In the genomic region with DNA sequence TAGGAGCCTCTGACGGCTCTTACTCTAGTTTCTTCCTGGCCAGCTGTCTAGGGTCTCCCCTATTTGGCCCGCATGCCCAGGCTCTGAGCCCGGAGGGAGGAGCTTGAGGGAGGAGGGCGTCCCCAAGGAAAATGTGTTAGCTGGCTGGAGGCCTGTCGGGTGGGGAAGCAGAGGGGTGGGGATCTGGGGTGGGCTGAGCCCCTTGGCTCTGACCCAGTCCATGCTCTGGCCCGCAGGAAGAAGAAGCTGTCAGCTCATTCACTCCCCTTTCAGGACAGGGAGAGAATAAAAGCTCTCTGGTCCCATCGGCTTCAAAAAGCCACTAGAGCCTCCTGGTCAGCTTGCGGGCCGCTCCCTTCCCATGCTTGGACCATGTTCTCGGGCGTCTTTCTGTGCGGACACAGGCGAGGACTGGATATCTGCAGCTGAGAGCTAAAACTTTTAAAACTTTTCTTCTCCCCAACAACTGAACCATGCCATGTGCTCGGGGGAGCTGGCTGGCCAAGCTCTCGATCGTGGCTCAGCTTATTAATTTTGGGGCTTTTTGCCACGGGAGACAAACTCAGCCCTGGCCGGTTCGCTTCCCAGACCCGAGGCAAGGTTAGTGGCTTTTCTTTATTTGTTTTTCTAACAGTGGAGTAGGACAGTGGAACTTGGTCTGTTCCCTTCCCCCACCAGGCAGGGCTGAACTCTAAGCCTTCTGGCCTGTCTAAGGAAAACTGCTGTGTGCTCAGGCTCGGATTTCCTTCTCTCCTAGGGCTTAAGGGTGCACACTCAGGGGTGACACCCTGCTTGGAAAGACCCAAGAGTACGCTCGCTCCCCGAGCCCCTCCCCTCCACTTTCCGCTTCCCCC, we compare ENCODE assay signal across 8 mouse cellular contexts. TPM values are rescaled to one million over a fixed set of nuclear protein-coding genes. Genes with fewer than 3 reads are reported as not detected.
DNase-seq lines count a peak whose midpoint lies in the region; ATAC-seq and TF ChIP-seq lines count a peak whose summit lies in the region.

TSS of gene Adamts12 (plus strand) at position 233 of the 854 bp plus-strand sequence.

- 0 out of 2 replicates have a peak within 1 kb of the TSS, but pooled peaks have one; percentile 27 for H3K27ac ChIP-seq in hindbrain, embryonic 11.5 days (ENCODE audit: low read depth, low read length)
- peak within 1 kb of the TSS; percentile 91 for H3K27ac ChIP-seq in limb, embryonic 14.5 days (replicated peaks; ENCODE audit: low read depth, low read length)
- H3K27ac ChIP-seq in midbrain, embryonic 15.5 days, result peak within 1 kb of the TSS; percentile 42

- peak within 1 kb of the TSS; percentile 37 for H3K4me2 ChIP-seq in hindbrain, embryonic 11.5 days (replicated peaks; ENCODE audit: low read depth, low read length)
- peak within 1 kb of the TSS; percentile 72 for H3K4me2 ChIP-seq in limb, embryonic 14.5 days (replicated peaks; ENCODE audit: low read depth, low read length, severe bottlenecking)
- H3K4me2 ChIP-seq in midbrain, embryonic 15.5 days, result peak within 1 kb of the TSS; percentile 47

- no peaks in the 10 kb centered on the region for H3K36me3 ChIP-seq in hindbrain, embryonic 11.5 days (ENCODE audit: control insufficient read depth, insufficient read depth, low read length)
- H3K36me3 ChIP-seq in limb, embryonic 14.5 days (ENCODE audit: control insufficient read depth, insufficient read depth, low read length), result no peaks in the 10 kb centered on the region
- no peaks in the 10 kb centered on the region for H3K36me3 ChIP-seq in midbrain, embryonic 15.5 days (replicated peaks)

- 2% methylated on average over 25 of the region's 25 CpGs for WGBS in hindbrain, embryonic 11.5 days
- under 1% methylated on average over 24 of the region's 25 CpGs for WGBS in limb, embryonic 14.5 days
- 2% methylated on average over 23 of the region's 25 CpGs for WGBS in midbrain, embryonic 15.5 days

- H3K4me1 ChIP-seq in hindbrain, embryonic 11.5 days (replicated peaks; ENCODE audit: control insufficient read depth, insufficient read depth, low read length), result peaks cover 2% of the 10 kb centered on the region
- H3K4me1 ChIP-seq in limb, embryonic 14.5 days (ENCODE audit: control insufficient read depth, insufficient read depth, low read length), result peaks cover 37% of the 10 kb centered on the region
- peaks cover 22% of the 10 kb centered on the region for H3K4me1 ChIP-seq in midbrain, embryonic 15.5 days

- peak; percentile 81 for ATAC-seq in hindbrain, embryonic 11.5 days (ENCODE audit: low FRiP score)
- peak; percentile 82 for ATAC-seq in limb, embryonic 14.5 days (ENCODE audit: low FRiP score, low read depth)
- peak; percentile 79 for ATAC-seq in midbrain, embryonic 15.5 days (replicated peaks)

- no peaks in the 10 kb centered on the region for H3K9me3 ChIP-seq in hindbrain, embryonic 11.5 days (ENCODE audit: control insufficient read depth, low read length)
- no peaks in the 10 kb centered on the region for H3K9me3 ChIP-seq in limb, embryonic 14.5 days (ENCODE audit: control insufficient read depth, low read length)
- H3K9me3 ChIP-seq in midbrain, embryonic 15.5 days, result no peaks in the 10 kb centered on the region

- H3K4me3 ChIP-seq in hindbrain, embryonic 11.5 days (ENCODE audit: low read depth, low read length), result peak within 1 kb of the TSS; percentile 10
- H3K4me3 ChIP-seq in limb, embryonic 14.5 days (replicated peaks; ENCODE audit: low read length), result peak within 1 kb of the TSS; percentile 45
- H3K4me3 ChIP-seq in midbrain, embryonic 15.5 days, result peak within 1 kb of the TSS; percentile 26

- H3K27me3 ChIP-seq in hindbrain, embryonic 11.5 days (ENCODE audit: control insufficient read depth, insufficient read depth, low read length), result no peaks in the 10 kb centered on the region
- H3K27me3 ChIP-seq in limb, embryonic 14.5 days (ENCODE audit: control insufficient read depth, insufficient read depth, low read length), result no peaks in the 10 kb centered on the region
- H3K27me3 ChIP-seq in midbrain, embryonic 15.5 days (replicated peaks), result no peaks in the 10 kb centered on the region

- DNase-seq in right cerebral cortex, postnatal 4 days, result peak; percentile 20
- DNase-seq in right cerebral cortex, adult 2 months (ENCODE audit: low spot score in 2 of 2), result no peak
- peak; percentile 78 for DNase-seq in gastrocnemius, adult 18-20 months (ENCODE audit: low spot score)
- peak; percentile 50 for DNase-seq in hindbrain, embryonic 11.5 days (ENCODE audit: low spot score)
- DNase-seq in limb, embryonic 14.5 days (ENCODE audit: low spot score), result peak; percentile 84
- peak; percentile 32 to 77 for DNase-seq in urinary bladder, postnatal 36 days (ENCODE audit: low spot score in 2 of 2)
- no peak for DNase-seq in spleen, adult 12 weeks (ENCODE audit: low spot score)

- 0 out of 2 replicates have a peak, but pooled peaks have one; percentile 11 for TF ChIP-seq POLR2A in limb, embryonic 14.5 days (IDR thresholded peaks at IDR 0.05; ENCODE audit: borderline replicate concordance, extremely low read depth, insufficient read depth, insufficient read length)

- H3K9ac ChIP-seq in hindbrain, embryonic 11.5 days (ENCODE audit: low read depth, low read length), result peak within 1 kb of the TSS; percentile 21; the same call in 1 of the 2 replicates
- peak within 1 kb of the TSS; percentile 70 for H3K9ac ChIP-seq in limb, embryonic 14.5 days (ENCODE audit: low read depth, low read length, severe bottlenecking)
- peak within 1 kb of the TSS; percentile 29; the same call in 1 of the 2 replicates for H3K9ac ChIP-seq in midbrain, embryonic 15.5 days

RNA-seq across cellular contexts. Expression of gene Adamts12, which starts in this region (rescaled TPM):
- total RNA-seq in gastrocnemius, adult 18-20 months (2021), result 1 to 10 TPM; 1.4 to 1.9 TPM
- polyA plus RNA-seq in hindbrain, embryonic 11.5 days (2014; fragmentation: Nextera tagmentation; extraction: Ambion mirVana), result 2.7 and 2.9 TPM in 2 replicates
- polyA plus RNA-seq in limb, embryonic 14.5 days (2012; rRNA removed), result 9.5 and 10.6 TPM in 2 replicates
- polyA plus RNA-seq in limb, embryonic 14.5 days (2014; fragmentation: Nextera tagmentation; extraction: Ambion mirVana), result 8.7 and 9.3 TPM in 2 replicates
- 1.8 and 2.2 TPM in 2 replicates for polyA plus RNA-seq in midbrain, embryonic 15.5 days (2015; fragmentation: Nextera tagmentation; extraction: Ambion mirVana)

Comparison
In these comparisons a context has a peak if more than half of its experiments do, and no peak if none do; other contexts are left out.
1. DNase-seq: peak in right cerebral cortex, postnatal 4 days (single experiment), gastrocnemius, adult 18-20 months (single experiment), hindbrain, embryonic 11.5 days (single experiment), limb, embryonic 14.5 days (single experiment) and urinary bladder, postnatal 36 days (2 of 2); none in right cerebral cortex, adult 2 months (0 of 2) and spleen, adult 12 weeks (single experiment).
2. H3K27ac ChIP-seq: peak in every context shown above with its lines; median percentile 91 in limb, embryonic 14.5 days; 42 in midbrain, embryonic 15.5 days; 27 in hindbrain, embryonic 11.5 days.
3. Peak in every context shown above with its lines, with median percentiles within 50 percentile points of each other: ATAC-seq, H3K4me2 ChIP-seq, H3K4me3 ChIP-seq and H3K9ac ChIP-seq.